Mouse (Mus musculus) forebrain, embryonic 13.5 days (tissue): ENCODE results near the gene Neurog3. TPM values are rescaled to one million over a fixed set of nuclear protein-coding genes. Genes with fewer than 3 reads are reported as not detected.
A peak's percentile ranks its signal among the peaks of the same experiment; 100 is the strongest.

Source experiments
- ATAC-seq: fragments of 200-750 bp; cut with Nextera tagmentation; 2 replicates; pipeline ENCODE4 v1.8.0; 2017
- H3K27ac ChIP-seq: fragments of 300-500 bp; sonication (generic); 2 replicates; pipeline ENCODE4 v1.5.1; 2015; ENCODE audit warnings: inconsistent platforms, mild to moderate bottlenecking, moderate library complexity
- H3K27me3 ChIP-seq: fragments of 300-500 bp; sonication (generic); 2 replicates; pipeline ENCODE4 v1.6.1; 2015; ENCODE audit warnings: mild to moderate bottlenecking, inconsistent platforms
- H3K36me3 ChIP-seq: fragments of 300-500 bp; sonication (generic); 2 replicates; pipeline ENCODE4 v1.6.1; 2015; ENCODE audit warnings: mild to moderate bottlenecking, inconsistent platforms; ENCODE audit not compliant: poor library complexity, severe bottlenecking
- H3K4me1 ChIP-seq: fragments of 300-500 bp; sonication (generic); 2 replicates; pipeline ENCODE4 v1.6.1; 2015; ENCODE audit warnings: inconsistent platforms
- H3K4me2 ChIP-seq: fragments of 300-500 bp; sonication (generic); 2 replicates; pipeline ENCODE4 v1.6.1; 2015; ENCODE audit warnings: inconsistent platforms, mild to moderate bottlenecking, moderate library complexity
- H3K4me3 ChIP-seq: fragments of 300-500 bp; sonication (generic); 2 replicates; pipeline ENCODE4 v1.5.1; 2015; ENCODE audit warnings: mild to moderate bottlenecking, inconsistent platforms
- H3K9ac ChIP-seq: fragments of 300-500 bp; sonication (generic); 2 replicates; pipeline ENCODE4 v1.6.1; 2015; ENCODE audit warnings: mild to moderate bottlenecking, inconsistent platforms
- H3K9me3 ChIP-seq: fragments of 300-500 bp; sonication (generic); replicated peaks from 2 replicates; pipeline ENCODE4 v1.6.1; 2016; ENCODE audit warnings: inconsistent platforms
- WGBS: fragments of 180-500 bp; shearing (Covaris S2); methylation state at CpG from one replicate; pipeline ENCODE4 v1.1.7; 2015; 5-methylcytosine and 5-hydroxymethylcytosine counted together
- polyA plus RNA-seq: library from polyadenylated mRNA; unstranded; fragments of >200 nt; fragmentation: Nextera tagmentation; extraction: Ambion mirVana; gene quantifications from 2 replicates; pipeline ENCODE4 v1.2.1, GENCODE M21; 2015

Neurog3 gene
- polyA plus RNA-seq, 1 experiment from 2014 or later, result 0.41 TPM

- no peak for ATAC-seq
- no peak overlapping the region for H3K4me3 ChIP-seq
- H3K27me3 ChIP-seq, result peaks cover 9% of the 10 kb centered on the region
- H3K36me3 ChIP-seq, result peaks cover 15% of the 10 kb centered on the region; the same call in 1 of the 2 replicates
- 68% methylated on average over 9 of the region's 9 CpGs for WGBS
- no peaks in the 10 kb centered on the region for H3K9me3 ChIP-seq
- H3K9ac ChIP-seq, result no peak overlapping the region
- H3K27ac ChIP-seq, result no peak overlapping the region
- H3K4me1 ChIP-seq, result peaks cover 18% of the 10 kb centered on the region
- no peak overlapping the region for H3K4me2 ChIP-seq
Measured at GRCm38 (mm10) chr10:62107048-62107447, 25.8 kb upstream of the Neurog3 start.

DNA sequence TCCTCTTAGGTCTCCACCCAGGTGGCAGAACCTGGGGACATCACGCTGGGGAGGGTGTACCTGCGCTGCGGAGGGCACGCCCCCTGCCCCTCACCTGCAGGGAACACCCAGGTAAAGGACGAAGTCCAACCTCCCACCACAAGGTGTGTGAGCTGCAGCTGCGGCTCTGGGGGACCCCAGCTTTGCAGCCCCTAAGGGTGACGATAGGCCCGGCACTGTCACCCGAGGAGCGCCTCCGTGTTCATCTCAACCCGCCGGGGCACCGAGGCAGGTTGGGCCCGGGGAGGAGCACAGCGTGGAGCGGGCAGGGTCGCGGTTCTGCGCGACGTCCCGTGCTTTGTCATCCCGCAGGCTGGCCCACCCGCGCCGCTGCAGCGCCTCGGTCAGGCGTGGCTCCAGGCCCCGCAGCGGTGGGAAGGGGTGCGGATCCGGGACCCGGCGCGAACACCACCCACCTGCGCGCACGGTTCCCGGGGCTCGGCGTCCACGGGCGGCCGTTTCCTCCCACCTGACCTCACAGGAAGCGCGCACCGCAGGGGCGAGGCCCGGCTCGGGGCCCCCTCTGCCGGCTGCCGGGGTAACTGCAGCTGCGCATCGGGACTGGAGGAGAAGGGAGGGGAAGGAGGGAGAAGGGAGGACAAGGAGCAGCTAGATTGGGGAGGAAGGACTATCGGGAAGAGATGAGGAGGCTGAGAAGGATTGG is 22.2 kb upstream of the Neurog3 start:
- Histone ChIP-seq H3K9me3 (no peaks in the 10 kb centered on the region), H3K4me2 (peak overlapping the region; percentile 72), H3K27ac (no peak overlapping the region), H3K4me3 (peak overlapping the region; percentile 66), H3K27me3 (peaks cover 9% of the 10 kb centered on the region; the same call in 1 of the 2 replicates), H3K4me1 (peaks cover 28% of the 10 kb centered on the region), H3K36me3 (peaks cover 15% of the 10 kb centered on the region; the same call in 1 of the 2 replicates), H3K9ac (peak overlapping the region; percentile 80)
- under 1% methylated on average over 56 of the region's 57 CpGs for WGBS
- ATAC-seq, result peak; percentile 86

DNA sequence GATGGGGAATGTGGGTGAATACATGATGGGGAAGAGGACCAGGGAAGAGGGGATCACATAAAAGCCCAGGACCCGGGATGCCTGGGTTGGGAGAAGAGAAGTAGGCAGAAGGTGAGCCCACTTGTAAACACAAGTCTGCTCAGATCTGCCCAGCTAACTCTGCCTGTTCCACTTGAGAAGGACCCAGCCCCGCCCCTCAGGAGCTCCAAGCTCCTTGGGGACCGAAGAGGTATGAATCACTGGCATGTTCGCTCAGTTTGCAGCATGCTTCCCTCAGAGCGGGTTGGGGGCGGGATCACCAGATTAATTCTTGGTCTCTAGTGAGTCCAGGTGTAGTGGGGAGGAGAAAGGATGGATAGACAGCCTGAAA is 21.7 kb upstream of the Neurog3 start:
- ATAC-seq, result no peak

DNA sequence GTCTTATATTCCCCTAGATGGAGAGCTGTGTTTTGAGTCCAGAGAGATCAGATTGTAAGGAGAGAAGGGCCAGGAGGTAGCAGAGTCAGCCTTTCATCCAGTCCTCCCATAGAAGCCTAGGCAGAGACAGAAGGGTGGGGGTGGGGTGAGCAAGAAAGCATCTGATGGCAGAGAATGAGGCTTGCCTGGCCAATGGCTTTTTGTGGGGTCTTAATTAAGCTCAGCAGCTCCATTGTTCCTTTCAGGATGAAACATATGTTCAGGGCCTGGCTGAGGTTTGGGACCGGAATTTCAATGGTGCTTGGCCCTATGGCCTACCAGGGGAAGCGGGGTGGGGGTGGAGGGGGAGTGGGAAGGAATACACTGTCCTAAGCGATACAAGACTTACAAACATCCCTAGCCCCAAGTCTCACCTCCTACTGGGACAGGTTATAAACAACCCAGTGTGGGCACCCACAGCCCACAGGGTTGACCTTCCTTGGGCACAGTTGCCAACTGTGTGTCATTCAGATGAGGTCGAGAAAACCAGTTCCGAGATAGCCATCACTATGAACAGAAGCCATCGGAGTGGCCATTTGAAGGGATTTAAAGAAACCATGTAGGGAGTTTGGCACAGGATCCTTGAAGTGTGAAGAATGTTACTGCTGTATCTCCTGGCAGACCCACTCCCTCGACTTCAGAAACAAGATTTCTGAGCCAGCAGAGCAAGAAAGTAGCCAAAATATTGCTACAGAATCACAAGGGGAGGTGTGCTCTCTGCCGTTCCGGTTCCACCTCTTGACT is 18.8 kb upstream of the Neurog3 start:
- Histone ChIP-seq H3K4me2 (no peak overlapping the region), H3K4me3 (no peak overlapping the region), H3K27ac (peak overlapping the region; percentile 37; the same call in 1 of the 2 replicates), H3K36me3 (no peaks in the 10 kb centered on the region), H3K9me3 (no peaks in the 10 kb centered on the region), H3K27me3 (peaks cover 7% of the 10 kb centered on the region; the same call in 1 of the 2 replicates), H3K9ac (no peak overlapping the region), H3K4me1 (peaks cover 27% of the 10 kb centered on the region)
- ATAC-seq, result peak; percentile 36
- WGBS, result 39% methylated on average over 9 of the region's 9 CpGs

More for the DNA sequence above, 21.7 kb upstream of the Neurog3 start:
- Histone ChIP-seq H3K27me3 (peaks cover 9% of the 10 kb centered on the region; the same call in 1 of the 2 replicates), H3K27ac (no peak overlapping the region), H3K9me3 (no peaks in the 10 kb centered on the region), H3K4me2 (peak overlapping the region; percentile 72), H3K4me3 (peak overlapping the region; percentile 66), H3K36me3 (peaks cover 15% of the 10 kb centered on the region; the same call in 1 of the 2 replicates), H3K4me1 (peaks cover 28% of the 10 kb centered on the region), H3K9ac (no peak overlapping the region)
- 47% methylated on average over 6 of the region's 6 CpGs for WGBS

DNA sequence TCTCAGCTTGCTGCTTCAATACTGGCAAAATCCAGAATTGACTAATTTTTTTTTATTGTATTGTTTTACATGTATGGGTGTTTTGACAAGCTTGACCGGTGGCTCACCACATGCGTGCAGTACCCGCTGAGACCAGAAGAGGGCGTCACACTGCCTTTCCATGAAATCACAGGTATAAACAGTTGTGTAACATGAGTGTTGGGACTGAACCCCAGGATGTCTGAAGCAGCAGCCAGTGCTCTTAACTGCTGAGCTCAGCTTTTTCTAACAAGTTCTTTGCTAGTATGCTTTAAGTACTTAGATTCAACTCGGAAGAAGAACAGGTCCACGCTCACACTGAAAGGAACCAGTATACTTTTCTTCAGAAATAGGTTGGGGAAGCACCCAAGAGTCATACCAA is 5.8 kb upstream of the Neurog3 start:
- Histone ChIP-seq H3K4me2 (no peak overlapping the region), H3K9me3 (no peaks in the 10 kb centered on the region), H3K36me3 (no peaks in the 10 kb centered on the region), H3K4me1 (peaks cover 13% of the 10 kb centered on the region), H3K27ac (no peak overlapping the region), H3K27me3 (peaks cover 54% of the 10 kb centered on the region), H3K4me3 (no peak overlapping the region), H3K9ac (no peak overlapping the region)
- 43% methylated on average over 6 of the region's 6 CpGs for WGBS
- ATAC-seq, result no peak

DNA sequence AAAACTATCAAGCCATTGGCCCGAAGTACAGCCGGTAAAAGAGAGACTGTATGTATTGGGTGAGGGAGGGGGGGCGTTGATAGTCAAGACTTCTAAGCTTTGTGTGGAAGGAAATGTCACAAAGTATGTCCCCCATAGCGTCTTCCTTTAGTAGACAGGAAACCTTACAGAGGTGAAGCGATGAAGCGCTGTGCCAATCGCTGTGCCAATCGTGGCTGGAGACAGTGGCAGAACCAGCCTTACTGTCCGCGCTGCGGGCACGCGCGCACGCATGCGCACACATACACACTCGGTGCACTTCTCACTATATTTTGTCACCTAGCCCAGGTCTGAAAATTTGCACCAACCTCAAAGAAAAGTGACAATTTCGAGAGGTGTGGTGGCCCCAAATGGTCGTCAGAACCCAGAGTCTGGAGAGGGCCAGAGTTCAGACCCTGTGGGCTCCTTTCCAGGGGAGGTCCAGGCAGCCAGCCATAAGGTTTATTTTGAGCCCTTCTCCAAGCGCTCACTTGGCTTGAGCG is 5.1 kb upstream of the Neurog3 start:
- Histone ChIP-seq H3K9me3 (no peaks in the 10 kb centered on the region), H3K36me3 (no peaks in the 10 kb centered on the region), H3K9ac (no peak overlapping the region), H3K27ac (no peak overlapping the region), H3K27me3 (peaks cover 60% of the 10 kb centered on the region), H3K4me1 (peaks cover 16% of the 10 kb centered on the region), H3K4me2 (peak overlapping the region; percentile 29), H3K4me3 (no peak overlapping the region)
- ATAC-seq, result no peak
- 38% methylated on average over 21 of the region's 21 CpGs for WGBS

GRCm38 (mm10) chr10:62128316-62128951 is 4.5 kb upstream of the Neurog3 start:
- no peak overlapping the region for H3K27ac ChIP-seq
- H3K27me3 ChIP-seq, result peaks cover 67% of the 10 kb centered on the region
- H3K36me3 ChIP-seq, result no peaks in the 10 kb centered on the region
- H3K9me3 ChIP-seq, result no peaks in the 10 kb centered on the region
- H3K4me3 ChIP-seq, result no peak overlapping the region
- H3K4me1 ChIP-seq, result peaks cover 23% of the 10 kb centered on the region
- H3K9ac ChIP-seq, result no peak overlapping the region
- H3K4me2 ChIP-seq, result peak overlapping the region; percentile 29
- ATAC-seq, result peak; percentile 58
- WGBS, result 2% methylated on average over 32 of the region's 32 CpGs

DNA sequence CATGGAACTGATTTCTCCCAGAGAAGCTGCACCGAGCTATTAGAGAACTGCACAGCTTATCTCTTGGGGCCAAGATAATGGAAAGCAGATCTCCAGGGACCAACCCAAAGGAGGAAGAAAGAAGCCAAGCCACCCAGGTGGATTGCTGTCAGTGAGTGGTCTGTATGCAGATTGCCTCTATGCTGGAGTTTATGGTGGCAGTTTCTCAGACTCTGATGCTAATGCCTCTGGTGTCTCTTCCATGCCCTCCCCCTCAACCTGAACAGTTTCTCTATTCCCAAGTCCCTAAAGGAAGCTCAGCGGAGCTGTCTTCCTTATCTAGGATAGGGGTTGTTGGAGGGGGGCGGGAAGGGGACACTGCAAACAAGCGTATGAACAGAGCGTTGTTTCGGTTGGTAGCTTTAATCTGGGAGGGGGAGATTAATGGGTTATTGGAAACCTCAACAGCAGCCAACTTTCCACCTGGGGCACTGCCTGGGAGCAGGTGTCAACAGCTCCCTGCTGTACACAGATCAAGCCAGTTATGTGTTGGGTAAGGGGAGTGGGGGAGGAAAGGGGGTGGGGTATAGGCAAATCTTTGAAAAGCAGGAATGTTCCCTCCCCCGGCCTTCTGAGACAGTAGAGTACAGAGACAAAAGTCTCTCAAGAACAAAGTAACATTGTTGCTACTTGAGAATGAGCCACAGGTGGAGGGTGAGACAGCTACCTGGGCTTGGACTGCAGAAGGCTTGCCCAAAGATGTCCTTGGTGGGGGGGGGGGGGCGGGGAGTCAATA is 3.0 kb downstream of the Neurog3 start:
- no peaks in the 10 kb centered on the region for H3K9me3 ChIP-seq
- no peaks in the 10 kb centered on the region for H3K36me3 ChIP-seq
- 2% methylated on average over 8 of the region's 8 CpGs for WGBS
- H3K4me3 ChIP-seq, result no peak overlapping the region
- H3K9ac ChIP-seq, result no peak overlapping the region
- H3K4me1 ChIP-seq, result peaks cover 11% of the 10 kb centered on the region
- H3K27ac ChIP-seq, result no peak overlapping the region
- ATAC-seq, result no peak
- H3K4me2 ChIP-seq, result no peak overlapping the region
- H3K27me3 ChIP-seq, result peaks cover 78% of the 10 kb centered on the region

DNA sequence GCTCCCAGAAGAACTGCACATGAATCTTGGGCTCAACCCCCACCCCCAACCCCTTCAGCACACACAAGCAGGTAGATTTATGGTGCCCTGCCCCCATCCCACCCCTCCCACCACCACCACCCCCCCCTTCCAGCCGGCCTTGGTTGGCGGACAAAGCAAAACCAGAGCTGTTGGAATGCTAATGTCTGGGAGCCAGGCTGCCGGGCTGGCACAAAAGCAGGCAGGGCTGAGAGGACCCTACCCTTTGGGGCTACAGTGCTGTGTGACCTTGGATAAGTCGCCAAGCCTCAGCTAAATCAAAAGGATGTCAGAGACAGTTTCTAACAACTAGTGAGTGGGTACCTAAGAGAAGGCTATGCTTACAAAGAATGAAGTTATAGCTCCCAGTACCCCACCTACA is 4.3 kb downstream of the Neurog3 start:
- Histone ChIP-seq H3K4me1 (peaks cover 11% of the 10 kb centered on the region), H3K36me3 (no peaks in the 10 kb centered on the region), H3K27ac (no peak overlapping the region), H3K4me2 (no peak overlapping the region), H3K4me3 (no peak overlapping the region), H3K27me3 (peaks cover 66% of the 10 kb centered on the region), H3K9me3 (no peaks in the 10 kb centered on the region), H3K9ac (no peak overlapping the region)
- ATAC-seq, result no peak
- 2% methylated on average over 4 of the region's 4 CpGs for WGBS

- Histone ChIP-seq H3K9me3 (no peaks in the 10 kb centered on the region), H3K27me3 (peaks cover 57% of the 10 kb centered on the region), H3K4me3 (no peak overlapping the region), H3K4me2 (no peak overlapping the region), H3K27ac (no peak overlapping the region), H3K4me1 (peaks cover 5% of the 10 kb centered on the region), H3K36me3 (no peaks in the 10 kb centered on the region), H3K9ac (no peak overlapping the region)
- ATAC-seq, result no peak
- WGBS, result 17% methylated on average over 3 of the region's 3 CpGs
Measured at GRCm38 (mm10) chr10:62138040-62138439, 5.2 kb downstream of the Neurog3 start.

GRCm38 (mm10) chr10:62143820-62144219 is 10.9 kb downstream of the Neurog3 start, which contains the start of gene Fam241b:
Fam241b (minus strand) TSS chr10:62143920.
- no peak for ATAC-seq

More at GRCm38 (mm10) chr10:62143820-62144219, 10.9 kb downstream of the Neurog3 start, which contains the start of gene Fam241b:
- peaks cover 5% of the 10 kb centered on the region; the same call in 1 of the 2 replicates for H3K27me3 ChIP-seq
- H3K36me3 ChIP-seq, result no peaks in the 10 kb centered on the region
- H3K9ac ChIP-seq, result no peak within 1 kb of the TSS
- H3K9me3 ChIP-seq, result no peaks in the 10 kb centered on the region
- H3K4me2 ChIP-seq, result no peak within 1 kb of the TSS
- no peak within 1 kb of the TSS for H3K4me3 ChIP-seq
- WGBS, result 71% methylated on average over 8 of the region's 8 CpGs
- H3K4me1 ChIP-seq, result no peaks in the 10 kb centered on the region
- no peak within 1 kb of the TSS for H3K27ac ChIP-seq
